Mouse (Mus musculus): Measurements from ENCODE around the gene Sarnp.

GRCm38 (mm10) chr10:128861176-128861575 lies 44.0 kb downstream of the Sarnp start:
- TF ChIP-seq EP300 (IDR thresholded peaks at IDR 0.05; ENCODE audit: low read depth) (no peak), CTCF (IDR thresholded peaks at IDR 0.05; ENCODE audit: low read depth) (no peak)

All from heart, postnatal 0 days (tissue).